Comparison of ENCODE assay signal across 8 mouse cellular contexts in the genomic region with DNA sequence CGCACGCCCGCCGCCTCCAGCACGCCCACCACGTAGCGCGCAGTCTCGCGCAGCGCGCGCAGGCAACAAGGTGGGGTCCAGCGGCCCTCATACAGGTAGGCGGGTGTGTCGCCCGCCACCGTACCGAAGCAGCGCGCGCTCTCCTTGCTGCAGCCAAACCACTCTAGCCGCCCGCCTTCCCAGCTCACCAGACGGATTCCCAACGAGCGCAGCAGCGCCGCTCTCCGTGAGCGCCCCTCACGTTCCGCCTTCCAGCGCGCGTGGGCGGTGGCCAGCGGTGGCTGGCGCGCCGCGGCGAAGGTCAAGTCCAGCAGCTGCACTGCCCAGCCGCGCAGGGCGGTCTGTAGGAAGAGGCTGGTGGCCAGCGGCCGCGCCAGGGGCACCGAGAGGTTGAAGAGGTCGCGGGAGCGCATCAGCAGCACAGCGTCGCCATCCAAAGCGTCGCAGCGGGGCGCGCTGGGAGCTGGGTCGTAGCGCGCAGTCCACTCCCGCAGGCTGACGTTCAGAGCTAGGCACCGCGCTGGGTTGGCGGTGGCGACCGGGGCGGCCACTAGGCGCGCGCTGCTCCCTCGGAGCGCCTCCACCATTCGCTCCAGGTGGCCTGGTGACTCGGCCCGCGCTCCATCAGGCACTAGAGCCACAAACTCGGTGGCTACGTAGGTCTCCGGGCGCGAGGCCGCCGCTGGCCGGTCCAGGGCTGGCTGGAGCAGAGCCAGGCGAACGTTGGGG. TPM values are rescaled to one million over a fixed set of nuclear protein-coding genes. Genes with fewer than 3 reads are reported as not detected.
DNase-seq lines count a peak whose midpoint lies in the region; ATAC-seq lines count a peak whose summit lies in the region.

No protein-coding gene starts in this region.

- peaks cover 30% of the 10 kb centered on the region for H3K36me3 ChIP-seq in heart, embryonic 15.5 days
- H3K36me3 ChIP-seq in hindbrain, embryonic 15.5 days: no peaks in the 10 kb centered on the region; the same call in 1 of the 2 replicates
- 0 out of 2 replicates have a peak, but pooled peaks cover 10% of the 10 kb centered on the region for H3K36me3 ChIP-seq in stomach, embryonic 16.5 days (ENCODE audit: control insufficient read depth, insufficient read depth, low read length)

- peak; percentile 4; the same call in 1 of the 2 replicates for ATAC-seq in heart, embryonic 15.5 days (replicated peaks; ENCODE audit: insufficient number of reproducible peaks, insufficient read depth, low FRiP score, low read depth)
- peak; percentile 52 for ATAC-seq in hindbrain, embryonic 15.5 days (ENCODE audit: low FRiP score, low read depth)
- no peak; the same call in 1 of the 2 replicates for ATAC-seq in stomach, embryonic 16.5 days (ENCODE audit: insufficient read depth, low FRiP score)

- H3K9ac ChIP-seq in heart, embryonic 15.5 days: peak overlapping the region; percentile 47
- peak overlapping the region; percentile 71 for H3K9ac ChIP-seq in hindbrain, embryonic 15.5 days
- H3K9ac ChIP-seq in stomach, embryonic 16.5 days (ENCODE audit: low read length): peak overlapping the region; percentile 59

- no peaks in the 10 kb centered on the region for H3K9me3 ChIP-seq in heart, embryonic 15.5 days (replicated peaks)
- no peaks in the 10 kb centered on the region for H3K9me3 ChIP-seq in hindbrain, embryonic 15.5 days
- H3K9me3 ChIP-seq in stomach, embryonic 16.5 days (replicated peaks; ENCODE audit: control insufficient read depth, low read length): no peaks in the 10 kb centered on the region

- DNase-seq in heart, postnatal 36 days: no peak
- DNase-seq in ZHBTc4 (ENCODE audit: low read depth, low spot score): peak; percentile 74
- DNase-seq in embryo, embryonic 10.5 days (ENCODE audit: low spot score): peak; percentile 69
- peak; percentile 65 for DNase-seq in mesoderm, embryonic 11.5 days (ENCODE audit: low read depth, low spot score)
- DNase-seq in urinary bladder, postnatal 10 days (ENCODE audit: low spot score): no peak

- H3K27me3 ChIP-seq in heart, embryonic 15.5 days: peaks cover 14% of the 10 kb centered on the region
- no peaks in the 10 kb centered on the region for H3K27me3 ChIP-seq in hindbrain, embryonic 15.5 days
- H3K27me3 ChIP-seq in stomach, embryonic 16.5 days (ENCODE audit: control insufficient read depth, insufficient read depth, low read length): peaks cover 4% of the 10 kb centered on the region; the same call in 1 of the 2 replicates

- no peak overlapping the region for H3K27ac ChIP-seq in heart, embryonic 15.5 days
- peak overlapping the region; percentile 95 for H3K27ac ChIP-seq in hindbrain, embryonic 15.5 days (replicated peaks)
- H3K27ac ChIP-seq in stomach, embryonic 16.5 days (ENCODE audit: low read length): no peak overlapping the region

- WGBS in heart, embryonic 15.5 days: 19% methylated on average over 90 of the region's 90 CpGs
- 6% methylated on average over 90 of the region's 90 CpGs for WGBS in hindbrain, embryonic 15.5 days
- 14% methylated on average over 88 of the region's 90 CpGs for WGBS in stomach, embryonic 16.5 days

- intact Hi-C loops in heart, postnatal 36 days (cut with DNase I): no loop called here

- peak overlapping the region; percentile 81 for H3K4me2 ChIP-seq in heart, embryonic 15.5 days
- H3K4me2 ChIP-seq in hindbrain, embryonic 15.5 days: peak overlapping the region; percentile 83
- peak overlapping the region; percentile 67 for H3K4me2 ChIP-seq in stomach, embryonic 16.5 days (ENCODE audit: low read depth, low read length)

- peak overlapping the region; percentile 46 for H3K4me3 ChIP-seq in heart, embryonic 15.5 days
- H3K4me3 ChIP-seq in hindbrain, embryonic 15.5 days: peak overlapping the region; percentile 56
- H3K4me3 ChIP-seq in stomach, embryonic 16.5 days (replicated peaks; ENCODE audit: low read length): peak overlapping the region; percentile 40

- H3K4me1 ChIP-seq in heart, embryonic 15.5 days (replicated peaks): peaks cover 29% of the 10 kb centered on the region
- peaks cover 62% of the 10 kb centered on the region for H3K4me1 ChIP-seq in hindbrain, embryonic 15.5 days (replicated peaks)
- peaks cover 12% of the 10 kb centered on the region for H3K4me1 ChIP-seq in stomach, embryonic 16.5 days (ENCODE audit: control insufficient read depth, insufficient read depth, low read length)

RNA-seq across cellular contexts. Expression of gene Strn4, which starts 4.6 kb away (rescaled TPM):
- 73.9 and 90.0 TPM in 2 replicates for polyA plus RNA-seq in heart, embryonic 15.5 days (2015; fragmentation: Nextera tagmentation; extraction: Ambion mirVana)
- total RNA-seq in heart, postnatal 36 days (2021): 10 to 100 TPM; 54.1 to 61.3 TPM
- 171 and 184 TPM in 2 replicates for polyA plus RNA-seq in hindbrain, embryonic 15.5 days (2015; fragmentation: Nextera tagmentation; extraction: Ambion mirVana)
- polyA plus RNA-seq in stomach, embryonic 16.5 days (2015; fragmentation: Nextera tagmentation; extraction: Ambion mirVana): 68.5 and 80.0 TPM in 2 replicates

RNA-seq across cellular contexts. Expression of gene Fkrp, which starts 5.4 kb away (rescaled TPM):
- polyA plus RNA-seq in heart, embryonic 15.5 days (2015; fragmentation: Nextera tagmentation; extraction: Ambion mirVana): 30.8 and 32.7 TPM in 2 replicates
- 10 to 100 TPM; 47.2 to 49.1 TPM for total RNA-seq in heart, postnatal 36 days (2021)
- polyA plus RNA-seq in hindbrain, embryonic 15.5 days (2015; fragmentation: Nextera tagmentation; extraction: Ambion mirVana): 46.5 and 50.9 TPM in 2 replicates
- 18.1 and 21.4 TPM in 2 replicates for polyA plus RNA-seq in stomach, embryonic 16.5 days (2015; fragmentation: Nextera tagmentation; extraction: Ambion mirVana)

RNA-seq across cellular contexts. Expression of gene Slc1a5, which starts 29.9 kb away (rescaled TPM):
- 40.2 and 46.4 TPM in 2 replicates for polyA plus RNA-seq in heart, embryonic 15.5 days (2015; fragmentation: Nextera tagmentation; extraction: Ambion mirVana)
- 10 to 100 TPM; 21.3 to 22.8 TPM for total RNA-seq in heart, postnatal 36 days (2021)
- 11.6 and 13.7 TPM in 2 replicates for polyA plus RNA-seq in hindbrain, embryonic 15.5 days (2015; fragmentation: Nextera tagmentation; extraction: Ambion mirVana)
- 43.1 and 46.6 TPM in 2 replicates for polyA plus RNA-seq in stomach, embryonic 16.5 days (2015; fragmentation: Nextera tagmentation; extraction: Ambion mirVana)

RNA-seq across cellular contexts. Expression of gene Prkd2, which starts 31.6 kb away (rescaled TPM):
- polyA plus RNA-seq in heart, embryonic 15.5 days (2015; fragmentation: Nextera tagmentation; extraction: Ambion mirVana): 9.9 and 13.3 TPM in 2 replicates
- 10 to 100 TPM; 17.8 to 19.3 TPM for total RNA-seq in heart, postnatal 36 days (2021)
- 6.2 and 6.7 TPM in 2 replicates for polyA plus RNA-seq in hindbrain, embryonic 15.5 days (2015; fragmentation: Nextera tagmentation; extraction: Ambion mirVana)
- 11.1 and 11.8 TPM in 2 replicates for polyA plus RNA-seq in stomach, embryonic 16.5 days (2015; fragmentation: Nextera tagmentation; extraction: Ambion mirVana)

Comparison
In these comparisons a context has a peak if more than half of its experiments do, and no peak if none do; other contexts are left out.
1. DNase-seq: peak in ZHBTc4 (single experiment), embryo, embryonic 10.5 days (single experiment) and mesoderm, embryonic 11.5 days (single experiment); none in heart, postnatal 36 days (0 of 2) and urinary bladder, postnatal 10 days (single experiment).
2. Peak in every context shown above with its lines, with median percentiles within 50 percentile points of each other: H3K4me2 ChIP-seq, H3K4me3 ChIP-seq and H3K9ac ChIP-seq.